Mouse (Mus musculus): ENCODE data around the gene Surf1.

GRCm38 (mm10) chr2:26933304-26934055 lies 17.1 kb upstream of the Surf1 start, which contains the start of the genes Surf4 and Stkld1:
- TF ChIP-seq POLR2A (IDR thresholded peaks at IDR 0.05; ENCODE audit: insufficient read depth, low read depth, low read length) (peak; percentile 77), EP300 (IDR thresholded peaks at IDR 0.05; ENCODE audit: insufficient read depth, low read depth, low read length) (no peak)

Data from heart, adult 2 months (tissue).